Mouse (Mus musculus) cortical plate, adult 2 months (tissue): ENCODE results near the gene Zcchc2.

Experiments used
- CTCF ChIP-seq: fragments of 200-500 bp; IDR thresholded peaks from 2 replicates; pipeline ENCODE4 v1.5.1; 2011; ENCODE audit warnings: mild to moderate bottlenecking, control low read depth, low read length; ENCODE audit not compliant: insufficient read depth; ENCODE audit errors: extremely low read depth
- POLR2A ChIP-seq: fragments of 200-500 bp; IDR thresholded peaks from 2 replicates; pipeline ENCODE4 v1.6.1; 2011; ENCODE audit warnings: mild to moderate bottlenecking, low read length, control low read depth; ENCODE audit not compliant: insufficient read depth; ENCODE audit errors: extremely low read depth

DNA sequence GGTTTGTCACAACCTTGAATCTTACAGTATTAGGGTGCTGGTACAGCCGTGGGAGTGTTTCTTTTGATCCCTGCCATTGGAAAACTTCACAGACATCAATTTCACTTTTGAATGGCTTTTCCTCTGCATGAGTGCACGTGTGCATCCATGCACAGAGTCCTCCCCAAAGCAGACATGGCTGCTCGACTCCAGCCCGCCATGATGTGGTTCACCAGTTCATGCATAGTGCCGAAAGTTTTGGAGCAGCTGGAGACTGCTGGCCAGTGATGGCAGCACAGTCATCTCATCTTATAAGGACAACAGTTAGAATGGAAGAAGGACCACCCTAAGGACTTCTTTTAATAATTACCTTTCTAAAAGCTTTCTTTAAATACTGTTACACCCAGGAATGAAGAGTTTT lies 34.1 kb upstream of the Zcchc2 start:
- TF ChIP-seq POLR2A: no peak
- TF ChIP-seq CTCF: no peak
